Mouse (Mus musculus): ENCODE results near the gene Pkn1.

Pkn1 gene

DNA sequence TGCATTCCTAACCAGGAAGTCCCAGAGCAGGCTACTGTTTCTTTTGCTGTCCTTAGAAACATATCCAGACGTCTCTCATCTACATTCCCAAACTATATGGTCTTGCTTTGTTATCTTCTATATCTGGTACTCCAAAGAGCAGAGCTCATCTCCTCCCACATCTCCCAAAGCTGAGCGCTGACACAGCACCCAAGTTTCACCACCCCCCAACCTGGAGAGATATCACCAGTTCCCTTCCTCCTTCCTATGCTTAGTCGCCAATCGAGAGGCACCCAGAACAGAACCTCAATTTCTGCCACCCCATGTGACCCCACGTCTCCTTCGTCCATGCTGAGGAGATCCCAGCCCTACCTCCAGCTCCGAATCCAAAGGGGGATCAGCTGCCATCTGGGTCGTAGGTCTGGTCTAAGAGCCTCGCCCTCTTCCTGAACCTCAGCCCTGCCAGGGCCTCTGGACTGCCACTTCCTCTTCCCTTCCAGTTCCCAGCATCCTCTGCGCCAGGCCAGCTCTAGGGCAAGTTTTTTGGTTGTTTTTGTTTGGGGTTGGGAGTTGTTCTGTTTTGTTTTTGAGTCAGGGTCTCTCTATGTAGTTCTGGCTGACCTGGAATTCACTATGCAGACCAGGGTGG, 5.3 kb downstream of the Pkn1 start:
- no peak for DNase-seq (ENCODE audit: low read depth)

GRCm38 (mm10) chr8:83689264-83689663, 9.7 kb downstream of the Pkn1 start:
- no peak for DNase-seq (ENCODE audit: low read depth)

GRCm38 (mm10) chr8:83684517-83684916, 14.5 kb downstream of the Pkn1 start:
- no peak for DNase-seq (ENCODE audit: low read depth)

DNA sequence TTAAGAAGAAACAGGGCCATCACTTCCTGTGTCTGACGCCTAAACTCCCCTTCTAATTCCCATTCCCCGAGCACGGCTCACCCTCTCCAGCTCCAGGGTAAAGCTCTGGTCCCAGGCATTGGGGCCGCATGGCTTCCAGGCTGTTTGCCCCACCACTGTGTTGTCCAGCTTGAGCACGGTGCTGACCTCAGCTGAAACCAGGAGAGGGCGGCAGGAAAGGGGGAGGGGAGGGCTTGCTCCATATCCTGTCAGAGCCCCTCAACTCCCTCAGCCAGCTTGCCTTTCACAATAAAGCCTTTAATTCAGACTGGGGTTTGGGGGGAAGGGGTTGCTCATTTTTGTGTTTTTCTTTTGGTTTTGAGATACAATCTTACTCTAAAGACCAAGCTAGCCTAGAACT, 17.9 kb downstream of the Pkn1 start:
- no peak for DNase-seq (ENCODE audit: low read depth)

DNA sequence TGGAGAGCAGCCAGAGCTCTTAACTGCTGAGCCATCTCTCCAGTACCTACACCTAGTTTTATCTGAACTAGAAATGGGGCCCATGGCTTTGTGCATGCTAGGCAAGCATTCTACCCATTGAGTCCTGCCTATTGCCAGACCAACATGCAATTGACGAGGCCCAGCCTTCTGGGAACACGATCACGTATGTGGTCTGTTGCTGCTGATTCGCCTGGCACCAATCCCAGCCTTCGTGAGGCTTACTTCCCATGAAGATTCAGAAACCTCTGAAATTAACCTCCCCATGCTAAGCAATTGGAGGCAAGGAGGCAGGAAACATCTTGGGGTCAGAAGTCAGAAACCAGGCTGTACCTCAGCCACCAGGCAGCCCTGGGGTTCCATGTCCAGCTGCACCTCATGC, 18.4 kb downstream of the Pkn1 start:
- no peak for DNase-seq (ENCODE audit: low read depth)

DNA sequence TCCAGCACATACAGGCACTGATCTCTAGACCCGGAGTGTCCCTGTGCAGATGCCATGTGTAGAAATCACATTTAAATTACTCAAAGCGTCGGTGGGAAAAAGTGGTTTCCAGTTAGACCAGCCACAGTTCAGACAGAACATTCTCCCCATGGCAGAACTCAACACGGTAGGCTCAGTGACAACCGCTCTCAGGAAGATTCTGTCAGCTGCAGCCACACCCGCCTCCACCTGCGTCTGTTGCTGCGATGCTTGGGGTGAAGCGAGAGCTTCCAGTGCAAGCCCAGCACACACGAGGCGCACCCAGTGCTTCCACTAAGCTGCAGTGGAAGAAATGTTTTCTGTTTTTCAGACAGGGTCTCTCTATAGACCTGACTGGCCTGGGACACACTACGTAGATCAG, 19.1 kb downstream of the Pkn1 start:
- DNase-seq (ENCODE audit: low read depth), result no peak

DNA sequence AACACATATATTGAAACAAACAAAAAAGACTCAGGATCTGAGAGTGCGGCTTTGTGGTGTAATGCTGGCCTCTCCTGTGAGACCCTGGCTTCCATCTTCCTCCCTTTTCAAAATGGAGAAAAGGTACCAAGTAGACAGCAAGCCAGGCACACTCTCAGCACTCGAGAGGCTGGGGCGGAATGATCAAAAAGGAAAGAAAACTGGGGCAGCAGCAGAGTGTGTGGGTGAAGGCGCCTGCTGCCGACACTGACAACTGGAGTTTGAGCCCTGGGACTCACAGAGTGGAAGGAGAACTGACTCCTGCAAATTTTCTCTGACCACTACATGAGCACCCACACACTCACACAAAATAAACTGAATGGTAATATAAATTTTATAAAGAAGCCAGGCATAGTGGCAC, 24.5 kb downstream of the Pkn1 start:
- DNase-seq (ENCODE audit: low read depth), result no peak

DNA sequence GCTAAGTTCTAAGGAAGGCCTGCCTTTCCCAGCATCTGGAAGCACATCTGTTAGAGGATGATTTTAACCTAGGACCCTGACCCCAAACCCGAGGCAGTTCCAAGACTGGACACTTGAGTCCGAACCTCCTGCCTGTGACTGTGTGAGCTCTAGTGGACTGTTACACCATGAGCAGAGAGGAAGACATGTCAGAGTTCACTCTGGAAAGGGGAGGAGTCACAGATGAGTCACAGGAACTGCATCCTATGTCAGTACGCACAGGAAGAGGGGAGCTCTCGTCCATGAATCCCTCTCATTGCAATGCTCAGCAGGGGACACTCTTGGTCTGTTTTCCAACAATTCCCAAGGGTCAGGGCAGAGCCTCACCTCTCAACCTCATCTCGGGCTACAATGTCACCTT, 26.0 kb downstream of the Pkn1 start:
- DNase-seq (ENCODE audit: low read depth), result peak; percentile 17

- DNase-seq (ENCODE audit: low read depth), result no peak
Observed at GRCm38 (mm10) chr8:83669013-83669412, 30.0 kb downstream of the Pkn1 start.

DNA sequence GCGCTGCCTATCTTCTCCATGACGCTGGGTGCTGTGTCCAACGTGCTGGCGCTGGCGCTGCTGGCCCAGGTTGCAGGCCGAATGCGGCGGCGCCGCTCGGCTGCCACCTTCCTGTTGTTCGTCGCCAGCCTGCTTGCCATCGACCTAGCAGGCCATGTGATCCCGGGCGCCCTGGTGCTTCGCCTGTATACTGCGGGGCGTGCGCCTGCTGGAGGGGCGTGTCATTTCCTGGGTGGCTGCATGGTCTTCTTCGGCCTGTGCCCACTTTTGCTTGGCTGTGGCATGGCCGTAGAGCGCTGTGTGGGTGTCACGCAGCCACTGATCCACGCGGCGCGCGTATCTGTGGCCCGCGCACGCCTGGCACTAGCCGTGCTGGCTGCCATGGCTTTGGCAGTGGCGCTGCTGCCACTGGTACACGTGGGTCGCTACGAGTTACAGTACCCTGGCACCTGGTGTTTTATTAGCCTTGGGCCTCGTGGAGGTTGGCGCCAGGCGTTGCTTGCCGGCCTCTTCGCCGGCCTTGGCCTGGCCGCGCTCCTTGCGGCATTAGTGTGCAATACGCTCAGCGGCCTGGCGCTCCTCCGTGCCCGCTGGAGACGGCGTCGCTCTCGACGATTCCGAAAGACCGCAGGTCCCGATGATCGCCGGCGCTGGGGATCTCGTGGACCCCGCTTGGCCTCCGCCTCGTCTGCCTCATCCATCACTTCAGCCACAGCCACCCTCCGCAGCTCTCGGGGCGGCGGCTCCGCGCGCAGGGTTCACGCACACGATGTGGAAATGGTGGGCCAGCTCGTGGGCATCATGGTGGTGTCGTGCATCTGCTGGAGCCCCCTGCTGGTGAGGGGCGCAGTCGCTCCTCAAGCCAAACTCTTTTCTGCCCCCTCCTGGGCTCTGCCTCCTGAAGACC, 30.7 kb downstream of the Pkn1 start:
- peak; percentile 21 for DNase-seq (ENCODE audit: low read depth)

GRCm38 (mm10) chr8:83667526-83667925, 31.5 kb downstream of the Pkn1 start:
- DNase-seq (ENCODE audit: low read depth), result no peak

DNA sequence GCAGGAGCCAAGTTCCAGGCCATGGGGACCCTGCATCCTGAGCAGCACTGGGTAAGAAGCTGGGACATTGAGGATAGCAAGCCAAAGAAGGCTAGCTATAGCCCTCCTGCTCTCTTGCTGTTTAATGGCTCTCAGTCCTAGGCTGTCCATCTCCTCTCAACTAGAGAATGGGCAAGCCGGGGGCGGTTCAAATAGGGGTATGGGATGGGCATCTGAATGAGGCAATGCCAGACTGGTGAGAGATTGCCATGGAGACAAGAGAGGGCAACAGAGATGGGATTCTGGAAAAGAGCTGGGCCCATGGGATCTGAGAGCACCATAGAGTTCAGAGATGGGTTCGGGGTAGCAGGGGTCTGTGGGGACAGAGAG, 32.1 kb downstream of the Pkn1 start:
- DNase-seq (ENCODE audit: low read depth), result no peak

- peak; percentile 88 for DNase-seq (ENCODE audit: low read depth)
Observed at GRCm38 (mm10) chr8:83665969-83666865, 32.8 kb downstream of the Pkn1 start, which contains the start of gene Ptger1. Ptger1 (plus strand) TSS chr8:83666678.

GRCm38 (mm10) chr8:83664931-83665625, 33.9 kb downstream of the Pkn1 start:
- DNase-seq (ENCODE audit: low read depth), result peak; percentile 51

- DNase-seq (ENCODE audit: low read depth), result no peak
Observed at GRCm38 (mm10) chr8:83664096-83664495, 34.9 kb downstream of the Pkn1 start.

DNA sequence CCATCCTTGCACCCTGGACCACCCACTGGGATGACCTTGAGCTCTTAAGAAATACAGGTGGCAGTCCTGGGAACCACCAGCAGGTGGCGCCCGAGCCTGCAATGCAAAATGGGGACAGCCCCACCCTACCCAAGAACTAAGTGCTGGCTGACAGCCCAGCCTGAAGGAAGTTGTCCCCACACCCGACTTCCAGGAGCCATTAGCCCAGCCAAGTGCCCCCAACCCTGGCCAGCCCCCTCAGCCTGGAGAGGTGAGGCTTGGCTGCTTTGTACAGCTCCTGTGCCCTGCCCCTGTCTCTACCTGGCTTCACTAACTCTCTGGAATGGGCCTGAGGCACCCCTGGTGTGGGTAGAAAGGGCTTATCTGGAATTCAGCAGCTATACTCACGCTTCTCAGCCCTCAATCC, 36.6 kb downstream of the Pkn1 start:
- peak; percentile 91 for DNase-seq (ENCODE audit: low read depth)

- no peak for DNase-seq (ENCODE audit: low read depth)
Observed at GRCm38 (mm10) chr8:83660995-83661680, 37.8 kb downstream of the Pkn1 start.

GRCm38 (mm10) chr8:83660545-83660944, 38.4 kb downstream of the Pkn1 start:
- DNase-seq (ENCODE audit: low read depth), result no peak

- no peak for DNase-seq (ENCODE audit: low read depth)
Observed at GRCm38 (mm10) chr8:83656484-83657246, 42.3 kb downstream of the Pkn1 start.

DNA sequence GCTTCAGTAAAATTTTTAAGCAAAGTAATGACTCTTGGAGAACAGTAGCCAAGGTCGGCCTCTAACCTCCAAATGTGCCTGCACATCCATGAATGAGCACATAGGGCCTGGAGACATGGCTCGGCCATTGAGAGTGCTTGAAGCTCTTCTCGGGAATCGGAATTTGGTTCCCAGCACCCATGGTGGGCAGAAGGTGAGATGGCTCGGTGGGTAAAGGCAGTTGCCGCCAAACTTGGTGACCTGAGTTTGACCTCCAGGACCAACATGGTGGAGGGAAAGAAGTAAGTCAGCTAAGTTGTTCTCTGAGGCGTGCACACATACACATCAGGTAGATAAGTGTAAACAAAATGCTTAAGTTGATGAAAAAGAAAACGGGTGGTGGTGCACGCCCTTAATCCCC, 42.9 kb downstream of the Pkn1 start:
- DNase-seq (ENCODE audit: low read depth), result no peak
